Mouse (Mus musculus): ENCODE results near the gene Bok. TPM values are rescaled to one million over a fixed set of nuclear protein-coding genes. Genes with fewer than 3 reads are reported as not detected.

Bok gene
- polyA plus RNA-seq (2014; fragmentation: Illumina TruSeq; extraction: RNeasy Lipid Tissue Mini Kit (QIAGEN cat#74804); ENCODE audit: low read depth, low replicate concordance), result 18.8 TPM

GRCm38 (mm10) chr1:93685401-93686244 lies at the start of gene Bok:
Gene Bok, plus strand, starts transcription at chr1:93685660.

GRCm38 (mm10) chr1:93658559-93658958 lies 26.9 kb upstream of the Bok start, which contains the start of gene Stk25:
Gene Stk25, minus strand, starts transcription at chr1:93658659.

Other genes starting within 250 kb of the Bok start
- gene Hdlbp, start 206.8 kb upstream of the Bok start, polyA plus RNA-seq (2014; fragmentation: Illumina TruSeq; extraction: RNeasy Lipid Tissue Mini Kit (QIAGEN cat#74804); ENCODE audit: low read depth, low replicate concordance), result 195 TPM
- gene Farp2, start 173.6 kb upstream of the Bok start, polyA plus RNA-seq (2014; fragmentation: Illumina TruSeq; extraction: RNeasy Lipid Tissue Mini Kit (QIAGEN cat#74804); ENCODE audit: low read depth, low replicate concordance), result 5.4 TPM
- 111 TPM for gene Stk25, start 27.0 kb upstream of the Bok start, polyA plus RNA-seq (2014; fragmentation: Illumina TruSeq; extraction: RNeasy Lipid Tissue Mini Kit (QIAGEN cat#74804); ENCODE audit: low read depth, low replicate concordance)
- gene Atg4b, start 65.8 kb downstream of the Bok start, polyA plus RNA-seq (2014; fragmentation: Illumina TruSeq; extraction: RNeasy Lipid Tissue Mini Kit (QIAGEN cat#74804); ENCODE audit: low read depth, low replicate concordance), result 40.2 TPM
- gene Thap4, start 69.2 kb downstream of the Bok start, polyA plus RNA-seq (2014; fragmentation: Illumina TruSeq; extraction: RNeasy Lipid Tissue Mini Kit (QIAGEN cat#74804); ENCODE audit: low read depth, low replicate concordance), result 30.5 TPM
- gene Dtymk, start 116.3 kb downstream of the Bok start, polyA plus RNA-seq (2014; fragmentation: Illumina TruSeq; extraction: RNeasy Lipid Tissue Mini Kit (QIAGEN cat#74804); ENCODE audit: low read depth, low replicate concordance), result 58.9 TPM
- gene Ing5, start 118.3 kb downstream of the Bok start, polyA plus RNA-seq (2014; fragmentation: Illumina TruSeq; extraction: RNeasy Lipid Tissue Mini Kit (QIAGEN cat#74804); ENCODE audit: low read depth, low replicate concordance), result 12.4 TPM
- 19.6 TPM for gene D2hgdh, start 139.2 kb downstream of the Bok start, polyA plus RNA-seq (2014; fragmentation: Illumina TruSeq; extraction: RNeasy Lipid Tissue Mini Kit (QIAGEN cat#74804); ENCODE audit: low read depth, low replicate concordance)
- 0.66 TPM for gene Gal3st2, start 175.6 kb downstream of the Bok start, polyA plus RNA-seq (2014; fragmentation: Illumina TruSeq; extraction: RNeasy Lipid Tissue Mini Kit (QIAGEN cat#74804); ENCODE audit: low read depth, low replicate concordance)
- 0.30 TPM for gene Gal3st2b, start 232.7 kb downstream of the Bok start, polyA plus RNA-seq (2014; fragmentation: Illumina TruSeq; extraction: RNeasy Lipid Tissue Mini Kit (QIAGEN cat#74804); ENCODE audit: low read depth, low replicate concordance)